Mouse (Mus musculus): ENCODE measurements around the gene Lpxn.

Lpxn gene

DNA sequence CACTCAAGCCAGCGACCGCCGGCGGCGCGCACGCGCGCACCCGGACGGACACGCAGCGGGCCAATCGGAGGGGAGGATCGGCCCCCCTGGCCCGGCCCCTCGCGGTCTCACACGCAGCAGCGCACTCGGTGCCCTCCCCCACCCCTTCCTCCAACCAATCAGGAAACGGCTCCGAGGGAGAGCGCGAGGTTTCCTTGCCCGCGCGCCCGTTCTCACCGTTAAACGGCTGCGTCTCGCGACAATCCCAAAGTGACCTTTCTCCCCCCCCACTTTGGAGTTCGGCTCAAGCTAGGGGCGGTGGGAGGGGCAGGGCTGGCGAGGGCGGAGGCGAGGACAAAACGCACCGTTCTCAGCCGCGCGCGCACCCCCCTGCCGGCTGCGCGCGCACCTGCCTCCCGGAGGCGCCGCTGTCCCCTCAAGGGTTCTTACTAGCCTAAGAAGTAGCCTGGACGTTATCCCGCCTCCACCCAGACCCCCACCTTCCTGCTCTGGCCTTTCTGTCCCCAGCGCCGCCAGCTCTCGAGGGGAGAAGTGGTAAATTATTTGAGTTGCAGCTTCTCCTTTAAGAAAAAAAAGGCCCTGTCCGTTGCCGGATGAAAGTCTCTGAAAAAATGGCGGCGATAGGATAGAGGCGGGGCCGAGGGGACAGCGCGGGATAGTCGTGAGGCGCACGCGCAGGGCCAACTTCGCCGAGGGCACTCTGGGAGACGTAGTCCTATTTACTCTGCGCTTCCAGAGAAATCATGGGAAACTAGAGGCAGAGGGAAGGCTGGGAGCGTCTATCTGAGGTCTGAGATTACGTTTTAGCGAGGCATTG lies at the start of gene Lpxn, which contains the start of gene Zfp91:
TSS of gene Lpxn (plus strand) at position 683 of the 817 bp plus-strand sequence.
TSS of gene Zfp91 (minus strand) at position 616 of the 817 bp plus-strand sequence.
- peak; percentile 96 to 98 for DNase-seq

DNA sequence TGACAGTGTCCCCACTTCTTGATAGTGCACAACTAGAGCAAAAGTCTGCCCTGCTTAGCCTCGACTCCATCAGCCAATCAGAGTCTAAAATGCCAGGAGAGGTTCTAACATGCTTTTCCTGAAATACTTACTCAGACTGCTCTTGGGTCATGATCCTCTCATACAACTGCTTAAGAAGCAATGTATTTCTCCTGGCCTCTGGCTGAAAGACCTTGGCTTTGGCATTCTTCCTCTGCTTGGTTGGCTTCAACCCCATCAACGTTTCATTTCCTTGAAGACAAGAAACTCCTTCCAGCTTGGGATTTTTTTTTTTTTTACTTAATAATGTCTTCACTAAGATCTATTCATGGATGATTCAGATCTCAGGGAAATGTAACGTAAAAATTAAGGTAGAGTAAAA lies 39.7 kb upstream of the Lpxn start:
- no peak for DNase-seq

DNA sequence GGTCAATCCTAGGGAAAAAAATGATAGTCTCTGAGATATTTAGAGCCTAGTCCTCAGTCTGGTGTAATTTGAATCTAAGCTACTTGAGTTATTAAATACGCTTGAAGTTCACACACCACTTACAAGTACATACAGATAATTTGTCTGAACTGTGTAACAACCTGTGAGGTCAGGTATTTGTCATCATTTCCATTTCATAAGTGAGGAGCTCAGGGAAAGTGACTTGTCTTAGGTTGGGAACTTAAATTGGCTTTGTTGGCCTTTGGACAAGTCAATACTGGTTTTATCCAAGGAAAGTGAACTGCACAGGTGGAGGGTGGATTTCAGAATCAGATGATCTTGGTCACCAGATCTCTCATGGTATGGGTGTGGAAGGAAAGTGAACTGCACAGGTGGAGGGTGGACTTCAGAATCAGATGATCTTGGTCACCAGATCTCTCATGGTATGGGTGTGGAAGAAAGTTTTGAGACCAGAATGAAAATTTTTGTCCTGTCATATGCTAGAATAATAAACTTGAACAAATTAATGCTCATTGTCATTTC lies 37.0 kb upstream of the Lpxn start:
- DNase-seq, result no peak

DNA sequence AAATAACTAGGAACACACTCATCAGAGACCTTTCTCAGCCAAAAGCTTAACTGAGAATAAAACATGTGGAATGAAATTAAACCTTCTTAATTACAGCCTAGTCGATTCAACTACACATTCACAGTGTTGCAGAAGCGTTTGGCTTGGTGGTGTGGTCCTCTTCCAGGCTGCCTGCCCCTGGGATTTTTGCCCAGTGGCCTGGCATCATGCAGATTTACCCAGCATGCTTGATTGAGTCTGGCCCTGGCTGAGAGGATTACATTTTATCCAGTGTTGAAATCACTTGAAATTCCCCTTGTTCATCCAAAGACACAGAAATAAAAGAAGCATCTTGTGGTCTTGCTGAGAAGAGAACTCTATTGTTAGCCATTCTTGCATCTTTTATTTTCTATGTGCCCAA lies 36.3 kb upstream of the Lpxn start:
- DNase-seq, result peak; percentile 82

DNA sequence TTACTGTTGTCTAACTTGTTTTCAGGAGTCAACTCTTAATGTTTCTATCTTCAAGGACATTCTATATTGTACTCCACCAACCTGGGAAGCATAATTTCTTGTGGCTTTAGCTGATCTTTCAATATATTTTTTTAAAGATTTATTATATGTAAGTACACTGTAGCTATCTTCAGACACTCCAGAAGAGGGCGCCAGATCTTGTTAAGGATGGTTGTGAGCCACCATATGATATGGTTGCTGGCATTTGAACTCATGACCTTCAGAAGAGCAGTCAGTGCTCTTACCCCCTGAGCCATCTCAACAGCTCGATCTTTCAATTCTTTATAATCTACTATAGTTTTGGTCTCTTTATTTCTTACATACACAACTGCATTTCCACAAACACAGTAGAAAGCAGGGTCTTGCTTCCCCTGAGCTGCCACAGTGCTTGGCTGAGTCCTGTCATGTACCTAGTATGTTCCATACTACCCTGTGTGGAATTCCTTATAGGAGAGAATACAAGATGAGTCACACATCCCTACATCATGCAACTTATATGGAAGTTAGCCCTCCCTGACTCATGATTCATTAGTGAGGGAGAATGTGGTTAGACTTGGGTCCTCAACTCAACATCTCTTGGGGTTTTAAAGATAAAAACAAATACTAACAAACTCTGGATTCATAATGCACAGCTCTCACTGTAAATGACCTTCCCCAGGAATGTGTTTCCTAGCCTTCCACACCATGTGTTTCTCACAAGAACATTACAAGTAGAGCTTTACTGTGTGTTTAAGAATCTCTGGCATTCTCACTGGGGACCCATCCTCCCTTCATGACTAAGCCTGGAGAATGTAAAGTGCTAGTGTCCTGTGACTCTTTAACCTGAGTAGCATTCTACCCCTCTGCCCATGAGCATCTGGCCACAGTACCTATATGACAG lies 33.5 kb upstream of the Lpxn start:
- no peak for DNase-seq

DNA sequence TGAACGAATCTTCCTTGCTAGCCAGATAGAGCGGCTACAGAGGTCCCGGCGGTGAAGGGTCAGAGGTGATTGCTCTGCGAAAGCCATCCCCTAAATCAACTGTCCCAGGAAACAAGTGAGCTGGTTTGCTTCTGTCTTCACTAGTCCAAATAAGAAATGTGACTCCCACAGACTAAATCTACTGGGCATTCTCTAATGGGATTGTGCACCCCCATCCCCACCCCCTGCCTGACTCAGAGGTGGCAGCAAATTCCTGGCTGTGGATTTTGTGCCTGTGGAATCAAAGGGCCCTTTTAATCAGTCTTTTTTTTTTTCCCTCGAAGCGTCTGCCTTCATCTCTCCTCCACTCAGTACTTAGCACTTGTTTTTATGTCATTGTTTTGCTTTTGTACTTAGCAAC lies 30.7 kb upstream of the Lpxn start, which contains the start of gene Cntf:
TSS of gene Cntf (minus strand) at position 325 of the 400 bp plus-strand sequence.
- DNase-seq, result no peak

DNA sequence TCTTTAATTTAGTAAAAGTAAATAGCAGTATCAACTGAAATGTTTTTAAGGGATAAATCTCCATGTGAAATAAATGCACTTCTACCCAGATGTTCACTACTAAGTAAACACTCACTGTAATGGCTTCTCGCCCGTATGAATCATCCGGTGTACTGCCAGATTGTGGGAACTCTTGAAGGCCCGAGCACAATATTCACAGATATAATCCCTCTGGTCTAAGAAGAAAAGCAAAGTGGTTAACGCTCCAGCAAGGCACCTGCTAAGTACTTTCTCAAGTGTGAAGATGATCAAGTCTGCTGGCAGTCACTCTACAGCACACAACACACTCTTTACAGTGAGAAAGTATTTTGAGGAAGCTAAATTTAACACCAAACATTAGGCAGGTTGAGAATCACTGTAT lies 25.1 kb upstream of the Lpxn start:
- DNase-seq, result no peak

DNA sequence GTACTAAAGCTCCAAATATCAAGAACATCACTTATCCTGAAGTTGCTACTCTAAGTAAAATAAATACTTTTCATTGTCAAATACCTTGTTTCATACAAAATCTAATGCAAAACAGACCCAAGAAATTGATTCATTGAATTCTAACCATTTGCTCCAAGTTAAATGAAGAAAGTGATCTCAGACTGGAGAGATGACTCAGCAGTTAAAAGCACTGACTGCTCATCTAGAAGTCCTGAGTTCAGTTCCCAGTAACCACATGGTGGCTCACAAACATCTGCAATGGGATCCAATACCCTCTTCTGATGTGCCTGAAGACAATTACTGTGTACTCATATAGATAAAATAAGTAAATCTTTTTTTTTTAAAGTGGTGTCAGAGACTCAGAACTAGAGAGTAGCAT lies 15.6 kb upstream of the Lpxn start:
- no peak for DNase-seq

DNA sequence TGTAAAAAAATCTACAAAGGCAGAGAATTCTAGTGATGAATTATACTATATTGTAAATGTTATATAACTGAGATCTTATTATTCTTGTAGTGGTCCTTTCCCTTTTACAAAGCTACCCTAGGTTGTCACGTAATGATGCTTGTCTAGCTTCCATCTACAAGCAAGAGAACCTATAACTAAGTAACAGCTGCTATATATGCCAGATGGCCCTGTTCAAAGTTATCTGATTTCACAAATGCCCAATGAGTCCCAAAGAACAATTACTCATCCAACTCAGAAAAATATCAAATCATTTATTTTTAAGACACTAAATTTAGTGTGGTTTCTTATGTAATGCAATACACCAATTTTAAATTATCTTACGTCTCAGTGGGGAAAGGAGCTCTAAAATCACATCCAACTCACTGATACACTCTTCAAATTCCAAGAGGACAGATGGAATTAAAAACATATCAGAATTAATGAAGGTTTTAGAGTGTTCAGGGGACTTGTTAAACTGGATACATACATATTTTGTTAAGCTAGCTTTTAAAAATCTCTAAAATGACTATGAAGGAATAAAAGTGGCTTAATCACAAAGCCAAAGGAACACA lies 9.1 kb upstream of the Lpxn start:
- no peak for DNase-seq

DNA sequence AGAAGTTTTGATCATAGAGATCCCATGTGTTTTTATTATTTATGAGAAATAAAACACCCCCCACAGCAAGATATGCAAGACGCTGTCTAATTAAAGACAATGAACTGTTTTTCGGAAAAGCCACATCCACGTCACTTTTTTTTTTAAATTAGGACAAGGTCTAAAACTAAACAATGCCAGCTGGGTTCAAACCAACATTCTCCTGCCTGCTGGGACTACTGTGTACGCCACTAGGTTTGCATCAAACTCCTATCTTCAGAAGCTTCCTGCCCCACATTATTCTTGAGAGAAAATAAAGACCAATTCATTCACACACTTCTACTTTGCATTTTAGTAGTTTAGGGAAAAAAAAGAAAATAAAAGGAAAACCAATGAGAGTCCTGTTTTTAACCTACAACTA lies 8.3 kb upstream of the Lpxn start:
- no peak for DNase-seq

DNA sequence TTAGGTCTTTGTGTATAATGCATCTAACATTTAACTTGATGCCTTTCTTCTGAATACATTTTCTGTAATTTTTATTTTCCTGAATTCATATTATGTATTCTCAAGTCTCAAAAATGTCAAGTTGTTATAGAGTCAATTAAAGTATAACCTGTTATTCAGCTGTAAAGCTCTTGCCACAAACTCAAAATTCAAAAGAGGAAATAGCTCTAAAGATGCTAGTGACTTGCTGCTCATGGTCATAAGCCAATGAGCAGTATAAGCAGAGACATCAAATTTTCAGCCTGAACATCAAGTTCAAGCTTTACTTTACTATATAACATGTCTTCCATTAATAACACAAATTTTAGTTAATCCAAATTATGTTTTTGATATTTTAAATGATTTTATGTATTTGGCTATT lies 3.6 kb upstream of the Lpxn start:
- DNase-seq, result no peak

DNA sequence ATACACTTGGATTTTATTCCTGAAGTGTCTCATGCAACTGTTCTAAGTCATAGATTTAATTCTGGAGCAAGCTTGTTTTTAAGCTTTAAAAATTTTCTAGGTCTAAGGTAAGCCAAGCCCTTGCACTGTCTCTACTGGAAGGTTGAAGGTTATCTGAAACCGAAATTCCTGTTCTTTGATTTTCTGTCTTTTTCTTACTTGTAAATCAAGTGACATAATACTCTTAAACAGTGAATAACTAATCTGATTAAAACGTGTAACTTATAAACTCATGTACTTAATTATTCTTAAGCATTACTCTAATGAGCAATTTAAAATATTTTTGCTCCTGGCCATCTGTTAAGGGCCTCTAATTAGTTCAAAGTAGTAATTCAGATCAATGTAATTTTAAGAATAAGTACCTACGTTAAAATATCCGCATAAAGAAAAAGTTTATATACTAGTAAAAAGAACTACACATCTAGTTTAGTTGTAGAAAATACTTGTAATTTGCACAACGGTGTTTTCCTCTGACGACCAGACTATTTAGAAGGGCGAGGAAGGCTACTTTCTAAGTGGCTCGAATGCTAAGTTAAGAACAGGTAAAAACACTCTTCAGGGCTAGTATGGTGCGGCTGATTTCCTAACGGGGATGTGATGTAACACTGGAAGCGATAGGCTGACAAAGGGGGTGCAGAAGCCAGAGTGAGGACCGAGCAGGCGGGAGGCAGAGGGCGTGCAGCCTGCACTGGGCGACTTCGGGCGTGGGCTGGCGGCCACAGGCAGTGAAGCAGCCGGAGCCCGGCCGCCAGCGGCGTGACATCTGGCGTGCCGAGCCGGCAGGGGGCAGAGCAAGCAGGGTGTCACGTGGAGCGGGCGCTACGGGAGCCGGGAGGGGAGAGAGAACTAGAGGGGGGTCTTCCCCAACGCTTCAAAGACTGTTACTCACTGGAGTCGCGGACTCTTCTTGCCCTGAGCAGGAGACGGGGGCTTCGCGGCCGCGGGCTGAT lies 1.6 kb upstream of the Lpxn start:
- peak; percentile 81 to 83 for DNase-seq

DNA sequence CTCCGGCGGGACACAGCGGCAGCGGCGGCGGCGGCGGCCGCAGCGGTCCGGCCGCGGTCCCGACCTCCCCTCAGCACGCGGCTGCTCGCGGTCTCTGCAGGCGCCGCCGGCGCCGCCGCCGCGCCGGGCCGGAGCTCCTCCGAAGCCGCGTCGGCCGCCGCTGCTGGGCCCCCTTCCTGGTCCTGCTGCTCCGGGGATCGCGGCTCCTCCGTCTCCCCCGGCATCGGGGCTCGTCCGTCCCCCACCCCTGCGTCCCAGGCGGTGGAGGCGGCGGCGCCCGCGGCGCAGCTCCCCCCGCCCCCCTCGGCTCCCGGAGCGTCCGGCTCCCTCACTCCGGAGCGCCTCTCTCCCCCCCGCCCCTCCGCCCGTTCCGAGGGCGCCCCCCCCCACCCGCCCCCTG lies 883 bp upstream of the Lpxn start:
- no peak for DNase-seq

DNA sequence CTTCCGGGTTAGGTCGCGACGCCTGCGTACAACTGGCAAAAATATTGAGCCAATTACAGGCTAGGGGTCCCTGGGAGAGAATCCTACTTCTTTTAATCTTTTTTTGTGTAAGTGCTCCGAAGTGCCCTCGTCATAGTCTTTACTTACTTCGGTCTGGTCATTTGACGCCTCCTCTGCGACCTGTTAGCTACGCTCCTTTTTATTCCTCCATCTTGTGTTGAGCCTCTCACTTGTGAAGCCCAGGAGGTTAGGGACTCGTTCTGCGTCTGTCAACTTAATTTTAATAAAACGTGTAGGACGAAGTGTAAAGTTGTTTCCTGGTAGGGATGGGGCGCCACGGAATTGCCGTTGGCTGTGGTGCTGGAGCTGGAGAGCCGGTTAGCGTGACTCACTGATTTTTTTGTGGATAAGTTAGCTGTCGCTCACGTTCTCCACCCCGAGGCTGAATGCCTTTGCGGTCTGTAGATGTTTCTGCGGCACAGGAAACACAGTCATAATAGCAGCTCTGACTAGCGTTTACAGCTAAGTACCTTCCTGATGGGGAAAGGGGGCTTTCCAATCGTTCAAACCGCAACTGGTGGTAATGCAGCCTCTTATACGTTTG lies 437 bp downstream of the Lpxn start:
- peak in 1 of 2 experiments; percentile 36 for DNase-seq

DNA sequence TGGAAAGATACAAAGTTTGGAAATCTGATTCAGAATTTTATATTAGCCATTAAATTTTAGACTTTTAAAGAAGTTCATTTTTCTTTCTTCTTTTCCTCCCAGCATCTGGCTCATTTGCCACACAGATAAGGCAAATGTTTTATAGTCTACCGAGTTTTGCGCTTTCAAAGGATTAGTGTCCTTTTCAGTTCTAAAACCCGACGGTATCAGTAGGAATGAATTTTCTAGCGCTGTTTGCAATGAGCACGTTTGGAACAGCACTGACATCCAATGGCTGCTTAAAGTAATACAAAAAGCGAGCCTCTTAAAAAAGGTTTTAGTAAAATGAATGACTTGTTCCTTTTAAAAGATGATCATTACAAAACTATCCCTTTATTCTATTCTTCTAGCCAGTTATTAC lies 1.1 kb downstream of the Lpxn start:
- peak in 1 of 2 experiments; percentile 21 for DNase-seq

DNA sequence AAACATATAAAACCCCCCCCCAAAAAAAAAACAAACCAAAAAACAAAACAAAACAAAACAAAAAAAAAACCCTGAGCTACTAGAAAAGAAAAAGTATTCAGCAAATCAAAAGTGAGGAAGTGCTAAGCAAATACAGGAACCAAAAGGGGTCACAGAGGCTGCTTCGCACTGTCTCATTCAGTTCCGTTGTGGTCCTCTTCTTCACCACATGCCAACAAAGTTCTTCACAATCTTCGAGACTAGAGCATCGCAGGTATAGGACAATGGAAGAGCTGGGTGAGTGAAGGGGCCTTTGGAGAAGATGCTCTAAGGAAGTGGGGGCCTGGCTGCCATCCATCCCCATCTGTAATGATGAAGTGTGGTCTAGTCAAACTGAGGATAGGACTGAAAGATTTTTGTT lies 2.4 kb downstream of the Lpxn start:
- no peak for DNase-seq

DNA sequence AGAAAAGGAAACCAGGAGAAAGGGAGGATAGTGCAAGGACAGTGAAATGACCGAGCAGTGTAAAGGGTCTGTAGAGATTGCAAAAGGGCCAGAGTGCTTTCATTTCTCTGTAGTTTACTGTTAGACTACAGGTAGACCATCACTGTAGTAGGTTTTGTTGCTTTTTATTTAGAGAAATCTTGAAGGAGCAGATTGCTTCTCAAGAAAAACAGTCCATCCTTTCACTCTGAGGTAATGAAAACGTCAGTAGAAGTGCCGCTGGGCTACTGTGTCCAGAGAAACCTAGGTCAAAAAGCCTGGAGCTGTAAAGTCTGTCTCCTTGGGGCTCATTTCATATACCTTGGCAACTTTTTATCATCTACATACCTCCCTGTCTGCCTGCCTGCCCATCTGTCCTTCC lies 3.1 kb downstream of the Lpxn start:
- DNase-seq, result no peak

DNA sequence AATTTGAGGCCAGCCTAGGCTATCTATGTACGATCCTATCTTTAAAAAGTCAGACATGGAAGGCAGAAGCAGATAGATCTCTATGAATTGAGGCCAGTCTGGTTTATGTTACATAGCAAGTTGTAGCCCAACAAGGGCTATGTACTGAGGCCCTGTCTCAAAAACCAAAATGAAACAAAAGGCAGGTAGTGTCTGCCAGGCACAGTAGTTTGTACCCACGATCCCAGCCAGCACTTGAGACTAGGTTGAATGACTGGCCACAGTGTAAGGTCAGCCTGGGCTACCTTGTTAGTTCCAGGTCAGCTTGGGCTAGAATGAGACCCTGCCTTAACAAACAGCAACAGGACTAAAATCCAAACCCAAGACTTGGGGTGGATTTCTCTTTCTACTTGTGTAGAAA lies 4.6 kb downstream of the Lpxn start:
- DNase-seq, result no peak

DNA sequence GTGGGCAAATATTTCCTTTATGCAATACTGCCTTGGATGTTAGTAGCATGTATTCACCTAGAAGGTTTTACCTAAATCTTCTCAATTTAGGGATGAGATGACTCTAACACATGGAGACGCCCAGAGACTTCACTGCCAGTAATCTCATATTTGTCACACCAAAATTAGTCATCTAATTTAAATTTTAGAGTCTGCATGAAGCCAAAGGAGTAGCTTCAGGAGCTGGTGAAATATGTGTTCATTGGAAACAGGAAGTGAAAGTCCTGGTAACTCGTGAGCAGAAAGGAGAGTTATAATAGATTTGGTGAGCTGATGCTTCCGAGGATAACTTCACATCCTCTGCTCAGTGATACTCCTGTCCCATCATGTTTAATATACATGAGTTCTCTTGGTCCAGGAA lies 5.1 kb downstream of the Lpxn start:
- DNase-seq, result no peak

DNA sequence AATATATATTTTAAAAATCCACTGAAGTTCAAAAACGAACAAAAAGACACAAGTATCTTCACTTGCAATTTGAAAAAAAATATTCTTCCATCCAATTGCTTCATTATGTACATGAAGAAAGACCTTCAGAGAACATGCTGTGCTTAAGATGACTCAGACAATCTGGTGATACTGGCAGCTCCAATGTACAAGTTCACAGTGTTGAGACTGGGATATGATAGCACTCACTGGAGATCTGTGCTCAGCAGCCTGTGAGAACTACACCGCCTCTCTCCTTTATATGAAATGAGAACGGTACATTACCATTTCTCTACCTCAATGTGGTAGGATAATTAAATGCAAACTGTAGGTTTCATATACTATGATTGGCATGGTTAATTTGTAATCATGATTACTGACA lies 6.8 kb downstream of the Lpxn start:
- peak in 1 of 2 experiments; percentile 14 for DNase-seq

DNA sequence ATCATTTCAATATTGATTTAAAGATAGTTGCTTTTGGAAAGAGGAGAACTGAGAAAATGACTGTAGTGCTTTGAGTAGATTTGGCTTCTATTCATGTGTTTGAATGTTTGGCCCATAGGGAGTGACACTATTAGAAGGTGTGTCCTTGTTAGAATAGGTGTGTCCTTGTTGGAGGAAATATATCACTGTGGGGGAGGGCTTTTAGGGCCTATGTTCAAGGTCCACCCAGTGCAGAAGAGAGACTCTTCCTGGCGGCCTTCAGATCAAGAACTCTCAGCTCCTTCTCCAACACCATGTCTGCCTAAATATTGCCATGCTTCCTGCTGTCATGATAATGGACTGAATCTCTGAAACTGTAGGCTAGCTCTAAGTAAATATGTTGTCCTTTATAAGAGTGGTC lies 8.2 kb downstream of the Lpxn start:
- DNase-seq, result no peak
